In the genomic region with DNA sequence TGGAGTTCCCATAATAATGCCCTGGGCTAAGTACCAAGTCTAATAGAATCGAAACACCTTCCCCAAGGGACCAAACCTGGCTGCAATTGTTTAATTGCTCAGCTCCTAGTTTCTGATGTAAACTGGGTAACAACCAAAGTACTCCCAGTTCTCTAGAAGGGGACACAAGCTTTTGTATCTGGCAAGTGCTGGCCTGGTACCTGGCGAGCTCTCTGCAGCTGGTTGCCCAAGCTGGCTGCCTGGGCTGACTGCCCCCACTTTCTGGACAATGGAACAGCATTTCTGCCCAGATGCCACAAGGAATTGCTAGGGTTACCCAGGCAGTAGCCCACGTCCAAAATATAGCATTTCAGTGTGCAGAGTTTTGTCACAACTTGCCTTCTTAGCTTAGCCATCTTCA, we compare ENCODE assay signal across 31 mouse cellular contexts. TPM values are rescaled to one million over a fixed set of nuclear protein-coding genes. Genes with fewer than 3 reads are reported as not detected.
"Had no signal": no experiment of that assay in that cellular context is flagged by ENCODE, and none has a peak within 500 bp of the region (broad histone marks: within the 10 kb centered on the region; RNA-seq: fewer than 3 reads in every experiment).

No protein-coding gene starts in this region.

- H3K9me3 ChIP-seq: embryonic facial prominence, embryonic 10.5 days; embryonic facial prominence, embryonic 12.5 days; embryonic facial prominence, embryonic 13.5 days; embryonic facial prominence, embryonic 15.5 days; forebrain, embryonic 10.5 days; forebrain, embryonic 12.5 days; forebrain, embryonic 13.5 days; forebrain, embryonic 15.5 days had no signal

- H3K4me2 ChIP-seq: embryonic facial prominence, embryonic 12.5 days; embryonic facial prominence, embryonic 13.5 days; embryonic facial prominence, embryonic 15.5 days; forebrain, embryonic 12.5 days; forebrain, embryonic 13.5 days; forebrain, embryonic 15.5 days had no signal

- H3K9ac ChIP-seq: embryonic facial prominence, embryonic 12.5 days; embryonic facial prominence, embryonic 13.5 days; embryonic facial prominence, embryonic 15.5 days; forebrain, embryonic 12.5 days; forebrain, embryonic 13.5 days; forebrain, embryonic 15.5 days; forebrain, postnatal 0 days had no signal

- DNase-seq: cerebellum, adult 8-10 months; cerebellum, adult 9-10 months; cerebellum, adult 9-11 months; cerebellum, postnatal 10 days; cerebellum, postnatal 14 days; cerebellum, postnatal 25 days; cerebellum, postnatal 36 days; embryo, embryonic 11 days; forebrain, postnatal 0 days; gastrocnemius, adult 2 months; gastrocnemius, postnatal 10 days; gastrocnemius, postnatal 14 days; gastrocnemius, postnatal 25 days; gastrocnemius, postnatal 36 days; heart, adult 18-20 months; heart, adult 2 months had no signal

- H3K27ac ChIP-seq: embryonic facial prominence, embryonic 10.5 days; embryonic facial prominence, embryonic 12.5 days; embryonic facial prominence, embryonic 13.5 days; embryonic facial prominence, embryonic 15.5 days; forebrain, embryonic 10.5 days; forebrain, embryonic 12.5 days; forebrain, embryonic 13.5 days; forebrain, embryonic 15.5 days; gastrocnemius, adult 2 months; heart, adult 2 months had no signal

- ATAC-seq: forebrain, embryonic 13.5 days; forebrain, embryonic 14.5 days; forebrain, embryonic 15.5 days; forebrain, embryonic 16.5 days; forebrain, postnatal 0 days had no signal

- H3K4me3 ChIP-seq: embryonic facial prominence, embryonic 10.5 days; embryonic facial prominence, embryonic 12.5 days; embryonic facial prominence, embryonic 13.5 days; embryonic facial prominence, embryonic 15.5 days; erythroblast, embryonic 14.5 days; forebrain, embryonic 10.5 days; forebrain, embryonic 12.5 days; forebrain, embryonic 13.5 days; forebrain, embryonic 15.5 days; gastrocnemius, adult 2 months; heart, adult 2 months had no signal

- H3K27me3 ChIP-seq: embryonic facial prominence, embryonic 12.5 days; embryonic facial prominence, embryonic 13.5 days; embryonic facial prominence, embryonic 15.5 days; forebrain, embryonic 12.5 days; forebrain, embryonic 13.5 days; forebrain, embryonic 15.5 days had no signal

- H3K36me3 ChIP-seq: embryonic facial prominence, embryonic 10.5 days; embryonic facial prominence, embryonic 12.5 days; embryonic facial prominence, embryonic 13.5 days; embryonic facial prominence, embryonic 15.5 days; forebrain, embryonic 10.5 days; forebrain, embryonic 12.5 days; forebrain, embryonic 15.5 days had no signal

- H3K4me1 ChIP-seq: embryonic facial prominence, embryonic 12.5 days; embryonic facial prominence, embryonic 13.5 days; embryonic facial prominence, embryonic 15.5 days had no signal

RNA-seq across cellular contexts. Expression of a gene that starts 12.0 kb away (rescaled TPM):
- total RNA-seq: common myeloid progenitor, adult 5-6 weeks; gastrocnemius, adult 18-20 months; gastrocnemius, adult 2 months; gastrocnemius, adult 8-10 months; gastrocnemius, postnatal 25 days; gastrocnemius, postnatal 36 days; granulocyte monocyte progenitor cell, adult 5-6 weeks had no signal
- polyA plus RNA-seq: erythroblast, embryonic 14.5 days had no signal
